Mouse (Mus musculus) small intestine, adult 10 weeks (tissue): ENCODE measurements around the gene Gm10061. TPM values are rescaled to one million over a fixed set of nuclear protein-coding genes. Genes with fewer than 3 reads are reported as not detected.

ENCODE experiments used
- polyA plus RNA-seq: library from polyadenylated mRNA; stranded (reverse); fragments of 350-450 nt; fragmentation: Illumina TruSeq; extraction: RNeasy Lipid Tissue Mini Kit (QIAGEN cat#74804); gene quantifications from one replicate; pipeline ENCODE4 v1.2.3, GENCODE M21; 2014; ENCODE audit warnings: low replicate concordance

Gm10061 gene
- not detected for polyA plus RNA-seq

DNA sequence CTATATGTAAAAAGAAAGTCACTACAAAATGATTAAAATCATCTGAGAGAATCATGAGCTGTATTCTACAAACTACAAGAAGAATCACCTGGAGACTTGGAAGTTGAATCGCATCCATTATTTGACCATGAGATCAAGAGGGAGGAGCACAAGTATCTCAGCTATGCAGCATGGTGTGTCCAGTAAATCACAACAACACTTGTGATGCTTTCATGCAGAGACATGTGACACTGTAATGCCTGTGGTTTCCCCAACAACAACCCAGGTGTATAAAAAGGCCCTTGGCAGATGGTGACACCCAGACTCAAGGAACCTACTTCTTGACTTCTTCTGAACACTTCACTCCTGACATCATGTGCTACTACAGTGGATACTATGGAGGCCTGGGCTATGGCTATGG is at the start of gene Gm10061:
TSS of gene Gm10061 (plus strand) at position 301 of the 400 bp plus-strand sequence.

DNA sequence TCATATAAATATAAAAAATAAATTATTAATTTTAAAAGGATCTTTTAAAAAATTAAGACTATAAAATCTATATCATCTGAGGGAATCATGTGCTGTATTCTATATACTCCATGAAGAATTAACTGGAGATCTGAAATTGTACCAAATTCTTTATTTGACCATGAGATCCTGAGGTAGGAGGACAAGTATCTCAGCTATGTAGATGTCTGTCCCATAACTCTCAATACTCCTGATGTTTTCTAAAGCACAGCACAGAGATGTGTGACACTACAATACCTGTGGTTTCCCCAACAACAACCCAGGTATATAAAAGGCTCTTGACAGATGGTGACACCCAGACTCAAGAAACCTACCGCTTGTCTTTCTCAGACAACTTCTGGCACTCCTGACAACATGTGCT is 10.3 kb upstream of the Gm10061 start, which contains the start of gene Gm6358:
TSS of gene Gm6358 (plus strand) at position 301 of the 400 bp plus-strand sequence.

DNA sequence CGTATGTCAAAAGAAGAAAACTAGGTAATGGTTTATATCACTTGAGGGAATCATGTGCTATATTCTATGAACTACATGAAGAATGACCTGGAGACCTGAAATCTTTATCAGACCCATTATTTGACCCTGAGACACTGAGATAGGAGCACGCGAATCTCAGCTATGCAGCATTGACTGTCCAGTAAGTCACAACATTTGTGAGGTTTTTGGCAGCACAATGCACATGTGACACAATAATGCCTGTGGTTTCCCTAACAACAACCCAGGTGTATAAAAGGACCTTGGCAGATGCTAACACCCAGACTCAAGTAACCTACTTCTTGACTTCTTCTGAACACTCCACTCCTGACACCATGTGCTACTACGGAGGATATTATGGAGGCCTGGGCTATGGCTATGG is 6.8 kb downstream of the Gm10061 start, which contains the start of gene Gm9789:
TSS of gene Gm9789 (plus strand) at position 301 of the 400 bp plus-strand sequence.

DNA sequence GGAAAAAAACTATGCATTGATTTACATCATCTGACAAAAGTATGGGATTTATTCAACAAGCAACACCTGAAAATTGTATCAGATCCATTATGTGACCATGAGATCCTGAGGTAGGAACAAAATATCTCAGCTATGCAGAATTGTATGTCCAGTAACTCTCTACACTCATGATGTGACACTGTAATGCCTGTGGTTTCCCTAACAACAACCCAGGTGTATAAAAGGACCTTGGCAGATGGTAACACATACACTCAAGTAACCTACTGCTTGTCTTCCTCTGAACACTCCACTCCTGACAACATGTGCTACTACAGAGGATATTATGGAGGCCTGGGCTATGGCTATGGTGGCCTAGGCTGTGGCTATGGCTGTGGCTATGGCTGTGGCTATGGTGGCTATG is 18.3 kb downstream of the Gm10061 start, which contains the start of gene Gm7735:
TSS of gene Gm7735 (plus strand) at position 301 of the 400 bp plus-strand sequence.

DNA sequence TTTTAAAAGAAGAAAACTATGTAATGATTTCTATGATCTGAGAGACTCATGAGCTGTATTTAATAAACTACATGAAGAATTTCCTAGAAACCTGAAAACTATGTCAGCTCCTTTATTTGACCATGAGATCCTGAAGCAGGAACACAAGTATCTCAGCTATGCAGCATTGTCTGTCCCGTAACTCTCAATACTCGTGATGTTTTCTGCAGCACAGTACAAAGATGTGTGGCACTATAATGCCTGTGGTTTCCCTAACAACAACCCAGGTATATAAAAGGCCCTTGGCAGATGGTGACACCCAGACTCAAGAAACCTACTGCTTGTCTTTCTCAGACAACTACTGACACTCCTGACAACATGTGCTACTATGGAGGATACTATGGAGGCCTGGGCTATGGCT is 23.5 kb downstream of the Gm10061 start, which contains the start of gene 1110057P08Rik:
TSS of gene 1110057P08Rik (plus strand) at position 301 of the 400 bp plus-strand sequence.

Other genes starting within 250 kb of the Gm10061 start
- gene Krtap19-9b, start 218.8 kb upstream of the Gm10061 start, polyA plus RNA-seq: not detected
- gene Krtap16-3, start 188.2 kb upstream of the Gm10061 start, polyA plus RNA-seq: not detected
- not detected for gene Krtap22-2, start 140.3 kb upstream of the Gm10061 start, polyA plus RNA-seq
- not detected for gene Gm10229, start 135.8 kb upstream of the Gm10061 start, polyA plus RNA-seq
- gene Krtap6-1, start 119.4 kb upstream of the Gm10061 start, polyA plus RNA-seq: not detected
- gene Gm10228, start 109.6 kb upstream of the Gm10061 start, polyA plus RNA-seq: not detected
- not detected for gene Krtap6-5, start 103.2 kb upstream of the Gm10061 start, polyA plus RNA-seq
- gene 1110025L11Rik, start 87.1 kb upstream of the Gm10061 start, polyA plus RNA-seq: not detected
- not detected for gene Krtap6-3, start 67.1 kb upstream of the Gm10061 start, polyA plus RNA-seq
- not detected for gene Gm6358, start 10.2 kb upstream of the Gm10061 start, polyA plus RNA-seq
- gene Gm9789, start 6.9 kb downstream of the Gm10061 start, polyA plus RNA-seq: not detected
- gene Gm7735, start 18.4 kb downstream of the Gm10061 start, polyA plus RNA-seq: not detected
- not detected for gene 1110057P08Rik, start 23.6 kb downstream of the Gm10061 start, polyA plus RNA-seq
- gene Krtap20-2, start 54.8 kb downstream of the Gm10061 start, polyA plus RNA-seq: not detected